Mouse (Mus musculus) embryo, embryonic 11.5 days (tissue): ENCODE data around the gene 4930415O20Rik.
A peak's percentile ranks its signal among the peaks of the same experiment; 100 is the strongest.

ENCODE experiments used
- DNase-seq: peaks from one replicate; pipeline ENCODE4 v3.0.0-alpha.2; 2012; ENCODE audit warnings: low read depth, low spot score

Gene 4930415O20Rik

GRCm38 (mm10) chr15:98629464-98629863 lies 58.7 kb downstream of the 4930415O20Rik start:
- DNase-seq, result no peak

- DNase-seq, result no peak
Measured at GRCm38 (mm10) chr15:98630540-98630939, 59.7 kb downstream of the 4930415O20Rik start, which contains the start of gene Cacnb3. Gene Cacnb3 (plus strand): TSS chr15:98630840.

GRCm38 (mm10) chr15:98631493-98631892 lies 60.7 kb downstream of the 4930415O20Rik start:
- no peak for DNase-seq

GRCm38 (mm10) chr15:98632107-98632744 lies 61.4 kb downstream of the 4930415O20Rik start:
- no peak for DNase-seq

GRCm38 (mm10) chr15:98632921-98633320 lies 62.1 kb downstream of the 4930415O20Rik start:
- no peak for DNase-seq

GRCm38 (mm10) chr15:98633822-98634470 lies 63.1 kb downstream of the 4930415O20Rik start:
- no peak for DNase-seq

- DNase-seq, result peak; percentile 65
Measured at GRCm38 (mm10) chr15:98634541-98635081, 63.8 kb downstream of the 4930415O20Rik start.

- no peak for DNase-seq
Measured at GRCm38 (mm10) chr15:98635291-98635841, 64.6 kb downstream of the 4930415O20Rik start.

GRCm38 (mm10) chr15:98636517-98636916 lies 65.7 kb downstream of the 4930415O20Rik start:
- DNase-seq, result no peak

GRCm38 (mm10) chr15:98637155-98637554 lies 66.4 kb downstream of the 4930415O20Rik start:
- DNase-seq, result no peak
